Mouse (Mus musculus) forebrain, embryonic 14.5 days (tissue): ENCODE data around the gene Gm6370. TPM values are rescaled to one million over a fixed set of nuclear protein-coding genes. Genes with fewer than 3 reads are reported as not detected.
"Not testable (repeated sequence)": the region's sequence is repeated elsewhere in the genome, so short reads cannot be mapped to it uniquely, and the experiment has no call there.

Experiments
- ATAC-seq: fragments of 200-750 bp; cut with Nextera tagmentation; 2 replicates; pipeline ENCODE4 v1.8.0; 2017; ENCODE audit warnings: mild to moderate bottlenecking, moderate library complexity
- DNase-seq: peaks from one replicate; pipeline ENCODE4 v3.0.0-alpha.2; 2015; ENCODE audit warnings: low spot score
- H3K27ac ChIP-seq: fragments of 300-500 bp; sonication (generic); 2 replicates; pipeline ENCODE4 v1.5.1; 2014; ENCODE audit warnings: low read depth, mild to moderate bottlenecking, control low read depth, low read length, moderate library complexity
- H3K27me3 ChIP-seq: fragments of 300-500 bp; sonication (generic); replicated peaks from 2 replicates; pipeline ENCODE4 v1.6.1; 2014; ENCODE audit warnings: low read length, control low read depth, mixed read lengths; ENCODE audit not compliant: control insufficient read depth, insufficient read depth
- H3K36me3 ChIP-seq: fragments of 300-500 bp; sonication (generic); 2 replicates; pipeline ENCODE4 v1.6.1; 2014; ENCODE audit warnings: low read length, control low read depth; ENCODE audit not compliant: control insufficient read depth, insufficient read depth
- H3K4me1 ChIP-seq: fragments of 300-500 bp; sonication (generic); 2 replicates; pipeline ENCODE4 v1.6.1; 2014; ENCODE audit warnings: antibody characterized with exemption, low read length, control low read depth; ENCODE audit not compliant: control insufficient read depth, insufficient read depth
- H3K4me2 ChIP-seq: fragments of 300-500 bp; sonication (generic); 2 replicates; pipeline ENCODE4 v1.6.1; 2014; ENCODE audit warnings: mild to moderate bottlenecking, control low read depth, low read length
- H3K4me3 ChIP-seq: fragments of 300-500 bp; sonication (generic); 2 replicates; pipeline ENCODE4 v1.5.1; 2014; ENCODE audit warnings: low read depth, low read length, control low read depth
- H3K9ac ChIP-seq: fragments of 300-500 bp; sonication (generic); 2 replicates; pipeline ENCODE4 v1.6.1; 2014; ENCODE audit warnings: mild to moderate bottlenecking, low read length, control low read depth, moderate library complexity
- H3K9me3 ChIP-seq: fragments of 300-500 bp; sonication (generic); replicated peaks from 2 replicates; pipeline ENCODE4 v1.6.1; 2016; ENCODE audit warnings: low read length, control low read depth, mixed read lengths; ENCODE audit not compliant: control insufficient read depth
- WGBS: fragments of 180-500 bp; shearing (Covaris S2); extraction: QIAGEN DNeasy Blood & Tissue Kit; methylation state at CpG from one replicate; pipeline ENCODE4 v1.1.7; 2014; 5-methylcytosine and 5-hydroxymethylcytosine counted together
- polyA plus RNA-seq: library from polyadenylated mRNA; unstranded; fragments of >200 nt; fragmentation: Nextera tagmentation; extraction: Ambion mirVana; gene quantifications from 2 replicates; pipeline ENCODE4 v1.2.1, GENCODE M21; 2014

The Gm6370 gene
- polyA plus RNA-seq, 1 experiment from 2014 or later, result not detected

DNA sequence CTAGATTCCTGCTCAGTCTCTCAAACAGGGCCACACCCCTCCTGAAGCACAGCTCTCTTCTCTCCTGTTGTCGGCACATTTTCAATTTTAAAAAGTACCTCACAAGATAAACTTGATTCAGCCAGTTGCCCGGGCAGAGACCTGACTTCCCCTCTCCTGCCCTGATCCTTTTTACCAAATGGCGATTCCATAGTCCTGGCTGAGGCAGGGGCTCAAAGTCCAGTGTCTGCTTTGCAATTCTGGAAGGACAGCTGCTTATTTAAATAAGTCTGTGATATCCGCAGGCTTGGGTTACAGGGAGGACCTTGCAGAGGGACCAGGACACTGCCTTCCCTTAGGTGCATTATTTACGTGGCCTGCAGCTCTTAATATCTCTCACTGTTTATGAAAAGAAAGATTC is 19.9 kb upstream of the Gm6370 start:
- H3K9me3 ChIP-seq, result no peaks in the 10 kb centered on the region
- no peaks in the 10 kb centered on the region for H3K27me3 ChIP-seq
- ATAC-seq (no peak), DNase-seq (no peak)
- H3K4me3 ChIP-seq, result no peak overlapping the region
- H3K36me3 ChIP-seq, result peaks cover 9% of the 10 kb centered on the region
- H3K4me1 ChIP-seq, result no peaks in the 10 kb centered on the region
- H3K27ac ChIP-seq, result no peak overlapping the region
- no peak overlapping the region for H3K4me2 ChIP-seq
- H3K9ac ChIP-seq, result no peak overlapping the region
- 94% methylated on average over 5 of the region's 5 CpGs for WGBS

DNA sequence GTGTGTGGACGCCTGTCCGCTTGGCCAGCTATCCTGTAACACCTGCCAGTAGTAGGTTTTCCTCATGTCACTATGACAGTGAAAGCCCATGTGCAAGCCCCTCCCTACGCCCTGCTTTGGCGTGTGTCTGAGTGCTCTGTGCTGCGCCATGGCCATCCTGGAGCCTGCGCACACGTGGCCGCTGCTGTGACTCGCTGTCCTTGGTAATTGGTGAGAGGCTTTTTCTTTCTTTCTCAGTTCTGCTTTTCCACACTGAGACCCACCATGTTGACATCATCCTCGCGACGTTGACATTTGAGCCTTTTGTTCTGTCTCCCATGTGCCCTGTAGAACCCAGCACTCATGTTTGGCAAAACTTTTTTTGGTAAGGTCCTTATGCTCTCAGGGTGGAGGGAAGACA is 19.3 kb upstream of the Gm6370 start:
- H3K9ac ChIP-seq, result no peak overlapping the region
- no peak overlapping the region for H3K27ac ChIP-seq
- no peak for ATAC-seq
- no peak overlapping the region for H3K4me2 ChIP-seq
- H3K9me3 ChIP-seq, result no peaks in the 10 kb centered on the region
- no peaks in the 10 kb centered on the region for H3K4me1 ChIP-seq
- no peak for DNase-seq
- peaks cover 8% of the 10 kb centered on the region for H3K36me3 ChIP-seq
- H3K27me3 ChIP-seq, result no peaks in the 10 kb centered on the region
- 94% methylated on average over 12 of the region's 12 CpGs for WGBS
- H3K4me3 ChIP-seq, result no peak overlapping the region

DNA sequence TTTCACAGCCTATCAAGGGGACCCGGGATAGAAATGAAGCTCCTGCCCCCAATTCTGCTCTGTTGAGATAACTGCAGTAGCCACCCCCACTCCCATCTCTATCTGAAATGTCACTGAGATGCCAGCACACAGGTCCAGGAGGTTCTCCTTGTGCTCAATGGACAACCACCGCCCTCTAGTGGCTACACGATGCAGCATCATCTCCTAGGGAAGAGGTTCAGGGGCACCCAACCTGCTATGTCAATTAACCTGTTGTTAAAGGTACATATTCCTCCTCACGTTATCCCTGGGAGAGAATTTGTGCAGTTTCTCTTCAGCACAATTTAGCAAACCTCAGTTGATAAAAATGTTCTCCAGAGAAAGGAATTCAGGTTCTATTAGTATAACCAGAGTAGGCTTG is 11.6 kb upstream of the Gm6370 start:
- ATAC-seq, H3K27ac ChIP-seq, H3K36me3 ChIP-seq, H3K9ac ChIP-seq, H3K27me3 ChIP-seq, H3K4me3 ChIP-seq, H3K4me1 ChIP-seq, H3K4me2 ChIP-seq, H3K9me3 ChIP-seq, DNase-seq: not testable (repeated sequence)
- WGBS, result 14% methylated on average over 4 of the region's 4 CpGs

DNA sequence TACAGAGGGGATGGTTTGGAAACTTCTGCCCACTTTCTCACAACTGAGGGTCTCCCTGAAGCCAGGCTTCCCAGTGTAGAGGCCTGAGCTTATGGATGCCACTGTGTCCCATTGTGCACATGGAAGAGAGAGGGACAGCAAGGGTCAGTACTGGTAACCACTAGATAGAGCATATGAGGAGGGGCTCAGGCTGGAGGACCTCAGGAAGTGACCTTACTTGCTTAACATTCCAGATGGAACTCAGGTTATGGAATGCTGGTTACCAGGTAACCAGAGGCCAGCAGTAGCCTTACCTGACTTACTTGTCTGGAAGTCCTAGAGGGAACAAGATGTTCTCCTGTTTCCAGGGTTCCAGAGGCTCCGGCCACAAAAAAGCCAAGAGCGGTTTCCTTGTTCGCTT is 9.5 kb upstream of the Gm6370 start, which contains the start of gene Gm6408:
Gm6408 (plus strand) TSS at position 301 of the 400 bp plus-strand sequence.
- not testable (repeated sequence) for H3K4me3 ChIP-seq, H3K27ac ChIP-seq, H3K36me3 ChIP-seq, H3K4me1 ChIP-seq, ATAC-seq, H3K27me3 ChIP-seq, H3K9ac ChIP-seq, H3K4me2 ChIP-seq, H3K9me3 ChIP-seq, DNase-seq
- WGBS, result no CpG with 5 or more reads among the region's 3 CpGs

DNA sequence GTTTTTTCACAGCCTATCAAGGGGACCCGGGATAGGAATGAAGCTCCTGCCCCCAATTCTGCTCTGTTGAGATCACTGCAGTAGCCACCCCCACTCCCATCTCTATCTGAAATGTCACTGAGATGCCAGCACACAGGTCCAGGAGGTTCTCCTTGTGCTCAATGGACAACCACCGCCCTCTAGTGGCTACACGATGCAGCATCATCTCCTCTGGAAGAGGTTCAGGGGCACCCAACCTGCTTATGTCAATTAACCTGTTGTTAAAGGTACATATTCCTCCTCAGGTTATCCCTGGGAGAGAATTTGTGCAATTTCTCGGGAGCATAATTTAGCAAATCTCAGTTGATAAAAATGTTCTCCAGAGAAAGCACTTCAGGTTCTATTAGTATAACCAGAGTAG is 2.2 kb upstream of the Gm6370 start:
- H3K4me1 ChIP-seq, DNase-seq, H3K4me2 ChIP-seq, H3K9ac ChIP-seq, H3K36me3 ChIP-seq, H3K27me3 ChIP-seq, H3K4me3 ChIP-seq, H3K27ac ChIP-seq, ATAC-seq, H3K9me3 ChIP-seq: not testable (repeated sequence)
- WGBS, result 16% methylated on average over 3 of the region's 4 CpGs

DNA sequence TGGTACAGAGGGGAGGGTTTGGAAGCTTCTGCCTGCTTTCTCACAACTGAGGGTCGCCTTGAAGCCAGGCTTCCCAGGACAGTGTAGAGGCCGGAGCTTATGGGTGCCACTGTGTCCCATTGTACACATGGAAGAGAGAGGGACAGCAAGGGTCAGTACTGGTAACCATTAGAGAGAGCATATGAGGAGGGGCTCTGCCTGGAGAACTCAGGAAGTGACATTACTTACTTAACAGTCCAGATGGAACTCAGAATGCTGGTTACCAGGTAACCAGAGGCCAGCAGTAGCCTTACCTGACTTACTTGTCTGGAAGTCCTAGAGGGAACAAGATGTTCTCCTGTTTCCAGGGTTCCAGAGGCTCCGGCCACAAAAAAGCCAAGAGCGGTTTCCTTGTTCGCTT is 10.9 kb downstream of the Gm6370 start, which contains the start of gene 4930449I24Rik:
4930449I24Rik (plus strand) TSS at position 301 of the 400 bp plus-strand sequence.
- not testable (repeated sequence) for ATAC-seq, H3K9ac ChIP-seq, H3K4me3 ChIP-seq, H3K4me1 ChIP-seq, DNase-seq, H3K4me2 ChIP-seq, H3K27ac ChIP-seq, H3K36me3 ChIP-seq, H3K27me3 ChIP-seq, H3K9me3 ChIP-seq
- no CpG with 5 or more reads among the region's 5 CpGs for WGBS

DNA sequence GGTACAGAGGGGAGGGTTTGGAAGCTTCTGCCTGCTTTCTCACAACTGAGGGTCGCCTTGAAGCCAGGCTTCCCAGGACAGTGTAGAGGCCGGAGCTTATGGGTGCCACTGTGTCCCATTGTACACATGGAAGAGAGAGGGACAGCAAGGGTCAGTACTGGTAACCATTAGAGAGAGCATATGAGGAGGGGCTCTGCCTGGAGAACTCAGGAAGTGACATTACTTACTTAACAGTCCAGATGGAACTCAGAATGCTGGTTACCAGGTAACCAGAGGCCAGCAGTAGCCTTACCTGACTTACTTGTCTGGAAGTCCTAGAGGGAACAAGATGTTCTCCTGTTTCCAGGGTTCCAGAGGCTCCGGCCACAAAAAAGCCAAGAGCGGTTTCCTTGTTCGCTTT is 22.7 kb downstream of the Gm6370 start, which contains the start of gene Gm3402:
Gm3402 (plus strand) TSS at position 301 of the 400 bp plus-strand sequence.
- ATAC-seq, H3K4me3 ChIP-seq, DNase-seq, H3K27ac ChIP-seq, H3K4me2 ChIP-seq, H3K9ac ChIP-seq, H3K27me3 ChIP-seq, H3K9me3 ChIP-seq, H3K36me3 ChIP-seq, H3K4me1 ChIP-seq: not testable (repeated sequence)
- no CpG with 5 or more reads among the region's 5 CpGs for WGBS

DNA sequence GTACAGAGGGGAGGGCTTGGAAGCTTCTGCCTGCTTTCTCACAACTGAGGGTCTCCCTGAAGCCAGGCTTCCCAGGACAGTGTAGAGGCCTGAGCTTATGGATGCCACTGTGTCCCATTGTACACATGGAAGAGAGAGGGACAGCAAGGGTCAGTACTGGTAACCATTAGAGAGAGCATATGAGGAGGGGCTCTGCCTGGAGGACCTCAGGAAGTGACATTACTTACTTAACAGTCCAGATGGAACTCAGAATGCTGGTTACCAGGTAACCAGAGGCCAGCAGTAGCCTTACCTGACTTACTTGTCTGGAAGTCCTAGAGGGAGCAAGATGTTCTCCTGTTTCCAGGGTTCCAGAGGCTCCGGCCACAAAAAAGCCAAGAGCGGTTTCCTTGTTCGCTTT is 34.3 kb downstream of the Gm6370 start, which contains the start of gene Gm3404:
Gm3404 (plus strand) TSS at position 301 of the 400 bp plus-strand sequence.
- not testable (repeated sequence) for DNase-seq, H3K4me3 ChIP-seq, H3K9ac ChIP-seq, H3K36me3 ChIP-seq, H3K4me2 ChIP-seq, H3K27me3 ChIP-seq, ATAC-seq, H3K9me3 ChIP-seq, H3K4me1 ChIP-seq, H3K27ac ChIP-seq
- no CpG with 5 or more reads among the region's 3 CpGs for WGBS

DNA sequence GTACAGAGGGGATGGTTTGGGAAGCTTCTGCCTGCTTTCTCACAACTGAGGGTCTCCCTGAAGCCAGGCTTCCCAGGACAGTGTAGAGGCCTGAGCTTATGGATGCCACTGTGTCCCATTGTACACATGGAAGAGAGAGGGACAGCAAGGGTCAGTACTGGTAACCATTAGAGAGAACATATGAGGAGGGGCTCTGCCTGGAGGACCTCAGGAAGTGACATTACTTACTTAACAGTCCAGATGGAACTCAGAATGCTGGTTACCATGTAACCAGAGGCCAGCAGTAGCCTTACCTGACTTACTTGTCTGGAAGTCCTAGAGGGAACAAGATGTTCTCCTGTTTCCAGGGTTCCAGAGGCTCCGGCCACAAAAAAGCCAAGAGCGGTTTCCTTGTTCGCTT is 46.2 kb downstream of the Gm6370 start, which contains the start of gene Gm3409:
Gm3409 (plus strand) TSS at position 301 of the 400 bp plus-strand sequence.
- not testable (repeated sequence) for H3K36me3 ChIP-seq, H3K4me1 ChIP-seq, H3K4me3 ChIP-seq, H3K9me3 ChIP-seq, ATAC-seq, H3K4me2 ChIP-seq, H3K27me3 ChIP-seq, H3K9ac ChIP-seq, DNase-seq, H3K27ac ChIP-seq
- 89% methylated on average over 2 of the region's 3 CpGs for WGBS
